Mouse (Mus musculus) E14TG2a.4 (cell line): ENCODE measurements around the gene Mettl24.

Experiments
- H3K27me3 ChIP-seq: 2 replicates; pipeline ENCODE4 v1.6.1; 2014; ENCODE audit warnings: low read length, control low read depth; ENCODE audit not compliant: insufficient read depth
- H3K36me3 ChIP-seq: 2 replicates; pipeline ENCODE4 v1.6.1; 2014; ENCODE audit warnings: low read length, control low read depth; ENCODE audit not compliant: insufficient read depth
- H3K4me1 ChIP-seq: replicated peaks from 2 replicates; pipeline ENCODE4 v1.6.1; 2014; ENCODE audit warnings: low read depth, low read length, control low read depth
- H3K4me3 ChIP-seq: replicated peaks from 2 replicates; pipeline ENCODE4 v1.5.1; 2014; ENCODE audit warnings: mild to moderate bottlenecking, low read length
- H3K9me3 ChIP-seq: 2 replicates; pipeline ENCODE4 v1.6.1; 2014; ENCODE audit warnings: low read length, control low read depth
- CTCF ChIP-seq: conservative IDR thresholded peaks from 2 replicates; pipeline ENCODE4 v1.5.1; 2014; ENCODE audit warnings: low read length
- NANOG ChIP-seq: IDR thresholded peaks from 2 replicates; pipeline ENCODE4 v1.6.1; 2014; ENCODE audit warnings: borderline replicate concordance, low read length, mixed read lengths
- POU5F1 ChIP-seq: IDR thresholded peaks from 2 replicates; pipeline ENCODE4 v1.6.1; 2014; ENCODE audit warnings: low read length, borderline replicate concordance

The Mettl24 gene

DNA sequence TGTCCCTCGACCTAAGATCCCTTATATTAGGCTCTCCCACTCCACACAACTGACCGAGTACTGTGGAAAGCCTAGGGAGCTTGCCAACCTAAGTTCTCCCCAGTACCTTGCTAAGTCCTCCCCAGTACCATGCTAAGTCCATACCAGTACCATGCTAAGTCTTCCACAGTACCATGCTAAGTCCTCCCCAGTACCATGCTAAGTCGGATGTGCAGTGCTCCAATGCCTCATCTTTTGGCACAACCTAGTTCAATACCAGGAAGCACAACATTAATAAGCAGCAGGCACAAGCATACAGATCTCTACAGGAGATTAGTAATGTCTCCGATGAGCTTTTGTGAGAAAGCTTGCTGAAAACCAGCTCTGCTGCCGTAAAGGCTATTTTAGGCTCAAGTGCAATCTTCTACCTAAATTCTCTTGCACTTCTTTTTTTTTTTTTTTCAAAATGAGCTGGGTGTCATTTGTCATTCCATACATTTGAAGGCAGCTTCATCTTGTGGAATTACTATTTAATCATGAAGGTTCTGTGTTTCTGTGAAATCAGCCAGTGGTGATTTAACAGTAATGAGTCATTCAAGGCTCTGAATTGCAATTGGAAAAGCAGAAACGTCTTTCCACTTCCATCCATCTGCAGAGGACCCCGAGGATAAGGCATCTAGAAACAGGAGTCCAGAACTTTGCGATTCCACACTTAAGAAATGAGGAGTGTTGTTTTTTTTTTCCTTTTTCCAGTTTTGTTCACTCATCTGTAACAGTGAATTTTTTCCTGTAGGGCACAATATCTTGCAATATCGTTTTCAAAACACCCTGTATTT, 77.3 kb downstream of the Mettl24 start:
- peaks cover 10% of the 10 kb centered on the region for H3K9me3 ChIP-seq
- TF ChIP-seq NANOG (no peak), CTCF (no peak), POU5F1 (no peak)
- no peak overlapping the region for H3K4me3 ChIP-seq
- H3K27me3 ChIP-seq = no peaks in the 10 kb centered on the region
- no peaks in the 10 kb centered on the region for H3K4me1 ChIP-seq
- H3K36me3 ChIP-seq = no peaks in the 10 kb centered on the region

DNA sequence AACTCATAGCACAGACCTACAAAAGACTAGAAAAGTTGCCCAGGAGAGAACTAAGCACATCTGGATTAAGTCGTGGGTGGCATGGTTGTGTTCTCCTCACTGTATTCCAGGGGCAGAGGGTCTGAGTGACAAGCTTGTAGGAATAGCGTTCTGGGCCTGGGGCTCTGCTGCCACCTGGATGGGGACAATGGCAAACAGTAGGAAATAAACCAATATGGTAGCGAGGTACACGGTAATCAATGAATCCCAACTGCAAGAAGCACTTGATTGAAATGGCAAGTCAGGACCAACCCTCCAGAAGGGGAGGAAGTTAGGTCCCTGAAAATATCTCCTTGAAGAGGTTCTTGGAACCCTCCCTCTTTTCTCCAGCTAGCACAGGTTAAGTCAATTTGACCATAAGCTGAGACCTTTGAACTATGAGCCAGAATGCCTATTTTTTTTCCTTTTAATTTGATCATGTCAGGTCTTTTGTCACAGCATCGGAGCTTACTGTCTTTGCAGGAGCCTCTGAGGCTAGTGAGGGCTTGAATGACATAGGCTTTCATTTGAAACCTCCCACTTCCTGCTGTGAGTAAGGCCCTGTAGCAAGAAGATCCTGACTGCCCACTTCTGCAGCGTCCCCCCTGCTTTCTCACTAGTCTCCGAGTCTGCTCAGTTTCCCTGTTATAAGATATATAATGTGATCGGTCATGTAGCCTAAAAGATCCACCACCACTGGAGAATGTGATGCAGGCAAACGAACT, 78.1 kb downstream of the Mettl24 start:
- TF ChIP-seq CTCF (no peak), NANOG (no peak), POU5F1 (no peak)
- H3K27me3 ChIP-seq = no peaks in the 10 kb centered on the region
- H3K9me3 ChIP-seq = peaks cover 10% of the 10 kb centered on the region
- no peaks in the 10 kb centered on the region for H3K4me1 ChIP-seq
- no peaks in the 10 kb centered on the region for H3K36me3 ChIP-seq
- no peak overlapping the region for H3K4me3 ChIP-seq

DNA sequence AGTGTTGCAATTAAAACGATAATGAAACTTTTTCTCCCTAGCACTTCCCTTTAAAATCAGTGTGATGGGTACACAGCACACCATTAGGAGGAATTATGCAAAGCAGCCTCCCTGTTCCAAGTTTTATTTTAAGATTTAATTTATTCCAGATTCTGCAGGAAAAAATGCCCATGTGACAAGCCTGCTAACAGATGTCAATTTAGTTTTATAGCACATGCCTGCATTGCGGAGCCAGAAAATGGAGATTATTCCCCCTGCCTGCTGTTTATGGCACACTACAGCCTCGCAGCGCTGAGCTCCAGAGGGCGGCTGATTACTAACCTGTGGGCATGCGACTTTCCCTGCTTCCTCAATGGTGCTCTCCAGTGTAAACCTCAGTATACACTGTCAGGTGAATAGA, 79.5 kb downstream of the Mettl24 start:
- Histone ChIP-seq H3K36me3 (no peaks in the 10 kb centered on the region), H3K4me3 (no peak overlapping the region), H3K9me3 (peaks cover 10% of the 10 kb centered on the region), H3K4me1 (no peaks in the 10 kb centered on the region), H3K27me3 (no peaks in the 10 kb centered on the region)
- TF ChIP-seq CTCF (no peak), POU5F1 (no peak), NANOG (no peak)

DNA sequence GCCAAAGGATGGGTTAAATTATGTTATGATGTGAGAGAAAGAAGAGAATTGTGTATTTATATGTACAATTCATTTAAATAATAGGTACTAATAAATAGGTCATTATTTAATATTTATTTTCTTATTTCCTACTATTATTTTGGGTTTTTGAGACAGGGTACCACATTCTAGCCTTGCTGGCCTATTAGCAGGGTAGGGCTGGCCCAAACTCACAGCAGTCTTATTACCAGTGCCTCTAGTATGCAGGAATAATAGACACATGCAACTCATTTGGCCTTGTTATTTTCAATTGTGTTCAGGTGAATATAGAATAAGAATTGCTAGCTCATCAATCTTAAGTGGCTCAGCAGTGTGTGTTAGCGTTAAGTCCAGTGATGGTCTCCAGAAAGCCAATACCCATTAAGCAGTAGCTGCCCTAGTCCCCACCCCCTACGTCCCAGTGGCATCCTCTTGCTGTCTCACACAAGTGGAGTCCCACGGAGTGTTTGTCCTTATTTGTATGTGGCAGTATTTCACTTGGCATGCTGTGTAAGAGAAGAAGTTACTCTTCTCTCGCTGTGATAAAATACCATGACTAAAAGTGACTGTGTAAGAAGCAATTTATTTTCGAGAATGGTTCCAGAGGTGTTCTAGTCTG, 80.1 kb downstream of the Mettl24 start:
- H3K4me1 ChIP-seq = no peaks in the 10 kb centered on the region
- no peaks in the 10 kb centered on the region for H3K27me3 ChIP-seq
- no peaks in the 10 kb centered on the region for H3K36me3 ChIP-seq
- TF ChIP-seq NANOG (no peak), POU5F1 (no peak), CTCF (no peak; the same call in 1 of the 2 replicates)
- H3K9me3 ChIP-seq = peaks cover 10% of the 10 kb centered on the region
- no peak overlapping the region for H3K4me3 ChIP-seq

DNA sequence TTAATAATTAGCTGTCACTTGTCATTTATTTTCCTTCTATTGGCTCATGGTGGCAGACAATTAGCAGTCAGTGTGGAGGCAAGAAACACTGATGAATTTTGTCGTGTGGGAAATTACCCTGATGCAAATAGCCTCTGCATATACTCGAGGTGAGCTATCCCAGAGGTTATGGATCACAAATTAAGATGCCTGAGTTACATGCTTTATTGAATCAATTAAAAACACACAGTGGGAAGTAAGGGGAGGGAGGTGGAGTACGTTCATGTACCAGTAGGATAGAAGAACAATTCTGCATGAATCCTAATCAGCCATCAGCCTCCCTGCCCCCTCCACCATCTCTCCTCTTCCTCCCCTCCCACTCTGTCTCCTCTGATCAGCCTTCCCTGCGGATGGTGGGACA, 89.2 kb downstream of the Mettl24 start:
- TF ChIP-seq POU5F1 = no peak
- TF ChIP-seq CTCF = no peak
- no peak for TF ChIP-seq NANOG
- H3K27me3 ChIP-seq = no peaks in the 10 kb centered on the region
- no peaks in the 10 kb centered on the region for H3K9me3 ChIP-seq
- H3K4me3 ChIP-seq = no peak overlapping the region
- no peaks in the 10 kb centered on the region for H3K36me3 ChIP-seq
- no peaks in the 10 kb centered on the region for H3K4me1 ChIP-seq

DNA sequence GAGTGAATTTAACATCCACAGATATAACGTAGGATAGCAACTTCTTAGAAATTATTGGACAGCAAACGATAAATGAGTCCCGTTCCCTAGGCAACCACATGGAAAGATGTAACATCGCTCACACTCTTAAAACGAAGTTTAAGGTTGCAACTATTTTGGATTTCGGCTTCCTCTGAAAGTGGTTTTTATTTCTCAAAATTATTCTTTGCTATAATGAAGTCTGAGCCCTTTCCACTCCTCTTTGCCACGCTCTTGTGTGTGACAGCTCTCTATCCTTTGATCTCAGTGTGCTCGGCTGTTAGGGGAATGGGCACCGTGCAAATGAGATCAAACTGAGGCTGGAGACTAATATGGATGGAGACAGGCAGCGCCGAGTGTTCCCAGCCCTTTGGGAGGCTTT, 92.1 kb downstream of the Mettl24 start:
- no peaks in the 10 kb centered on the region for H3K27me3 ChIP-seq
- no peaks in the 10 kb centered on the region for H3K9me3 ChIP-seq
- no peak overlapping the region for H3K4me3 ChIP-seq
- TF ChIP-seq POU5F1 (no peak), CTCF (no peak), NANOG (no peak)
- H3K4me1 ChIP-seq = no peaks in the 10 kb centered on the region
- H3K36me3 ChIP-seq = no peaks in the 10 kb centered on the region

DNA sequence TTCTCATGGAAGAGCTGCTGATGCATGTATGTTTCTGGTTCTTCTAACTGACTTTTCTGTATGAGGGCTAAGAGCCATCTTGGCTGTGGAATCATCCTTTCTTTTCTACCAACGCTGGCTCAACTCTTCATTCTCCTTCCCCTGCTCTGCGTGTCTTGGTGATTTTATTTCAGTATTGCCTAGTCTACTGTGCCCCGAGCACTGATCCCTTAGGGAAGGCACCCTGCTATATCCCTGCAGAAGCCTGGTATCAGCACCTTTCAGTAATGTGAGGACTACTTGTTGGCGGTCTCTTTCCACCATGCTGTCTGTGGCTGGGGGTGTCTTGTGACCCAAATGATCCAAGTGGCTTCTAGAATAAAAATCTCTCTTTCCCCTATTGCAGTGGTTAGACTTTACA, 92.6 kb downstream of the Mettl24 start:
- Histone ChIP-seq H3K36me3 (no peaks in the 10 kb centered on the region), H3K4me1 (no peaks in the 10 kb centered on the region), H3K9me3 (no peaks in the 10 kb centered on the region), H3K27me3 (no peaks in the 10 kb centered on the region), H3K4me3 (no peak overlapping the region)
- TF ChIP-seq CTCF (no peak), POU5F1 (no peak), NANOG (no peak)

DNA sequence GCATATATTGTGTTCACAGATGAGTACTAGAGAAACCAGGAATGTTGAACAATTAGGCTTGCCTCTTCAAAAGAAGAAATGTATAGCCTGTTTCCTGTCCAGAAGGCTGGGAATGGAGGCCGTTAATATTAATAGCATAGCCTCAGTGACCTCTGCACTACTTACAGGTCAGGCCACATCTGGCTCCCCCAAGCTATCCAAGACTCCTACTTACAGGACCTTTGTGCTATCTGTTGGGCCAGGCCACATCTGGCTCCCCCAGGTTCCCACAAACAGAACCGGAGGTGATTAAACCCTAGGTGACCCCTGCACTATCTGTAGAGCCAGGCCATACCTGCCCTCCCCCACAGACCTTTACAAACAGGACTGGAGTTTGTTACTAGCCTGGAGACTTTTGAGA, 94.1 kb downstream of the Mettl24 start:
- no peaks in the 10 kb centered on the region for H3K9me3 ChIP-seq
- no peaks in the 10 kb centered on the region for H3K4me1 ChIP-seq
- H3K27me3 ChIP-seq = no peaks in the 10 kb centered on the region
- H3K4me3 ChIP-seq = no peak overlapping the region
- no peak for TF ChIP-seq NANOG
- no peak for TF ChIP-seq CTCF
- TF ChIP-seq POU5F1 = no peak
- H3K36me3 ChIP-seq = no peaks in the 10 kb centered on the region
